Mouse (Mus musculus) hematopoietic stem cell, adult 5-6 weeks (primary cell): ENCODE data around the gene Pstpip1. TPM values are rescaled to one million over a fixed set of nuclear protein-coding genes. Genes with fewer than 3 reads are reported as not detected.
A peak's percentile ranks its signal among the peaks of the same experiment; 100 is the strongest.

ENCODE experiments used
- ATAC-seq, 2 experiments: fragments of 125-278 bp in 1 of 2; replicated peaks in 1 of 2; 2 replicates each; pipeline ENCODE4 v1.8.0; 2016 to 2017; ENCODE audit warnings: inconsistent platforms in 2 of 2, mild to moderate bottlenecking in 2 of 2, moderate number of reproducible peaks in 2 of 2, low read depth in 1 of 2, moderate TSS enrichment in 1 of 2; ENCODE audit not compliant: low FRiP score in 2 of 2, poor library complexity in 2 of 2, severe bottlenecking in 2 of 2, insufficient read depth in 1 of 2, low TSS enrichment in 1 of 2
- total RNA-seq: library from RNA; stranded (forward); fragments of 172-1452, 232-1000 nt; gene quantifications from 2 replicates; pipeline ENCODE4 v1.2.3, GENCODE M21; 2017

Pstpip1 gene
- total RNA-seq, 1 experiment from 2014 or later, result 109 TPM

DNA sequence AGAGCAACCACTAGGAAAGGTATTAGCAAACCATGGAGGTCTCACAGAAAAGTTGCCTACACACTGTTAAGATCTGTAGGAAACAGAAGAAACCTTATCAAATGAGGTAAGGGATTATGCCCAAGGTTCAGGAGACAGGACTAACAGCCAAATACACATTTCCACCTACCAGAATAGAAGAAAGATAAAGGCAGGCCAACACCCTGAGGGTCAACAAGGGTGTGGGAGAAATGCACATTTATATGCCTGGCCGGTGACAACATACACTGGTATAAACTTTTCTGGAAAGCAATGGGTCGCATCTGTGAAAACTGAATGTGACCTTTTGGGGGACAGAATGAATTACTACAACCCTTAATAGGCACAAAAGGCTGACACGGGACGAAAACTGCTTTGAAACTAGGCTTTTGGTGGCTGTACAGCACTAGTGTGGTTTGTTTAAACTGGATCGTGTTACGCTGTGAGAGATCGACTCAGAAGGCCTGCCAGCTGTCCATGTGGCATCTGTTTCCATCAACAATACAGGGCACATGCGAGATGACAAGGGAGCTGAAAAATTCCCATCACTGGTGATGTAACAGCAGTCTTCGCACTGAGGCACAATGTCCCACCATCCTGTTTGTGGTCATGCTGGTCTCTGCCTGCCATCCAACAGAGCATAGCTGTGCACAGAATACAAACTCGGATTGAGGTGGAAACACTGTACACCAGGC, 42.2 kb downstream of the Pstpip1 start:
- ATAC-seq, result no peak

DNA sequence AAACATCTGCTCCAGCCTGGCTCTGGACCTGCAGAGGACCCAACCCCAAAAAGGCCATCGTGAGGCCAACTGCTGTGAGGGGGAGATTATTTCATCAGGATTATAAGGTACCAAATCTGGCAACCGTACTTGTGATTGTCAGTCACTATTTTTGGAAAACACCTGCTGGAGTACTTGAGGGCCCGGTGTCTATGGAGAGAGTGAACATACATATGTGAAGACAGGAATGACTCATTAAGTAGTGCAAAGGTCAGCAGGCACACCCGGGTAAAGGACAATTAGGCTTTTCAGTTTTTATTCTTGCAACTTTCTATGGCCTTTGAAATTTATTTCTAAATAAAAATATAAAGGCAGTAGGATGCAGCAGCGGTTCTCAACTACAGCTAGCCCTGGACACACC, 44.2 kb downstream of the Pstpip1 start:
- ATAC-seq, result no peak

DNA sequence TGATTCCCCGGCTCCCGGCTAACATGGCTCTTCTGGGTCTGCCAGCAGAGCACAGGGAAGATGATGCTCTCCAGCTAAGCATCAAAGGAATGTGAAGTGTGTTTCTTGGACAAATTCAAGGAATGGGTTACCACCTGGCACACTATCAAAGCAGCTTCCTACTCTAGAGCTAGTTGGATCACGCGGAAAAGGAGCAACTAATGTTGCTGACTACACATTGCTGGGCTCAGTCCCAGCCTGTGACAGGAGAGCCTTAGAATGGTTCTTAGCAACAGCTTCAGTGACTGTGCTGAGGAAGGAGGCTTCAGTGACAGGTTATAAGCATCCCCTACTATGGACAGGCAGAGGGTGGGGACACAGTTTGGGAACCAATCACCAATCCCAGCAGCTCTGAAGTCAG, 44.9 kb downstream of the Pstpip1 start:
- ATAC-seq, result no peak

DNA sequence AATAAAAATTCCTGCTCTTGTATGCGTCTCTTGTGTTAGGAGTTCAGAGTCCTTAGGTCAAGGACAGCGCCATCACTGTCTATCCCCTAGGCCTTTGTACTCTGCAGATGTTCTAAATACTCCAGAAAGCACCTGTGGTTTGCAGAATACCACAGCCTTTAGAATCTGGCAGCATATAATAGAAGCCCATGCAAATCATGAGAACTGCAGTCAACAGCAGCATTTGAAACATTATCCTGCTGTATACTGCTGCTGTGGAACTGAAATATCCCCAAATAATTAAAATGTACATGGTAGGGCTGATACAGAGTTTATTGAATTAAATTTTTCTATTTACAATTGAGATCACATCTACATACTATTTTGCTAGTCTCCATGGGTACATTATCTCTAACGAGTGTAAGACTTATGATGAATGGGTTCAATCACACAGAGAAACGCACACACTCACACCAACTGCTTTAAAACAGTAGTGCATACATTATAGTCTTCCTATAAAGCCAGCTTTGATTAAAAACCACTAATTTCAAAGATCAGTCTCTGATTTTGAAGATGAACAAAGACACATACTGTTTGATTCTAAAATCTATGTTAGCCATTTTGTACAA, 45.9 kb downstream of the Pstpip1 start:
- ATAC-seq, result no peak

DNA sequence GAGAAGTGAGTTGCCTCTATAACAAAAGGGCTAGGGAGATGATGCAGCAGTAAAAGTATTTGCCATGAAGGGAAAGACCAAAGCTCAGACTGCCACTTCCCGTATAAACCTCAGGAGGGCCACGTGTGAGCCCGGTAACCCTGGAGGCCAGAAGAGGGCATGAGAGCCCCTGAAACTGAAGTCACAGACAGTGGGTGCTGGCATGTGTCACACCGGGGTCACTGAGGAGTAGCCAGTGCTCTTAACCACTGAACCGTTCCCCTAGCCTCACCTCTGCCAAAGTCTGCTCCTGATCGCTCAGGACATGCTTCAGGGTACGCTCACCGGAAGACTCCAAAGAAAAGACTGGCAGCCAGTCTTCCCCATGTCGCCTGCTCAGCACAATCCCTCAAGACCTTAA, 52.0 kb downstream of the Pstpip1 start:
- ATAC-seq, result 0 out of 4 replicates have a peak, but pooled peaks of 1 of the 2 experiments have one; percentile 25

GRCm38 (mm10) chr9:56144366-56145003, 54.7 kb downstream of the Pstpip1 start:
- no peak for ATAC-seq

- no peak for ATAC-seq
These were observed 56.7 kb downstream of the Pstpip1 start for GRCm38 (mm10) chr9:56146326-56146923.

GRCm38 (mm10) chr9:56151745-56152481, 62.2 kb downstream of the Pstpip1 start:
- no peak for ATAC-seq

- ATAC-seq, result peak in 1 of 2 experiments; percentile 12; a peak in 1 of 4 replicates
These were observed 62.8 kb downstream of the Pstpip1 start for GRCm38 (mm10) chr9:56152482-56153007.

DNA sequence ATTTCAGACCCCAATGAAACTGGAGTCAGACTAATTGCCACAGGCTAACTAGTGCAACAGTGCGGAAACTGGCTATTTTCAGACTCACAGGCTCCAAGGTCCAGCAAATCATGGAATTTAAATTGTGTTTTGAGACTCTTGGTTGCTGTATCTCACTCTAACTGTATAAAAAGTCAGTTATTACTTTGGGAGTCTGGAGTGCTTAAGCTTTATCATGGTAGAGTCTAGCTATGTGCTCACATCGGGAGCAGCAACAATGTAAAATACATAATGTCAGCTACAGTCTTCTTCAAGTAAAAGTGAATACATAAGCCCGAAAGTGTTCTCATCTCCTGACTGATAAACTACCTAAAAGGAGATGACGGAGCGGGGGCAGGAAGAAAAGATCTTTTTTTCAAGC, 64.8 kb downstream of the Pstpip1 start:
- ATAC-seq, result no peak

DNA sequence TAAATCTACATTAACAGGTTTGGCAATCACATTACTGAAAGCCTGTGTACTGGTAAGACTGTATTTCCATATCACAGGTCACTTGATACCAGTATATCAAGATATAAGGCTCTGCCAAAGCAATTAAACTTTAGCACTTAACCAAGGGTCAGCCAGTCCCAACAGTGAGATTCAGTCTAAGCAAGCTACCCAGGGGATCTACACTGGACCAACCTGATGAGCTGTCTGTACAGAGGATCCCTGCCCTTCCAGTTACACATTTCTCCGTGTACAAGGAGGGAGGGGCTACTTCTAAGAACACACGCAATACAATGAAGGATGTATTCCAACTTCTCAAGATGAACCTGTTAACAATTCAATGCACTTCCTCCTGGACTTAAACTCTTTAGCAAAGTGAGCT, 68.3 kb downstream of the Pstpip1 start:
- ATAC-seq, result no peak

DNA sequence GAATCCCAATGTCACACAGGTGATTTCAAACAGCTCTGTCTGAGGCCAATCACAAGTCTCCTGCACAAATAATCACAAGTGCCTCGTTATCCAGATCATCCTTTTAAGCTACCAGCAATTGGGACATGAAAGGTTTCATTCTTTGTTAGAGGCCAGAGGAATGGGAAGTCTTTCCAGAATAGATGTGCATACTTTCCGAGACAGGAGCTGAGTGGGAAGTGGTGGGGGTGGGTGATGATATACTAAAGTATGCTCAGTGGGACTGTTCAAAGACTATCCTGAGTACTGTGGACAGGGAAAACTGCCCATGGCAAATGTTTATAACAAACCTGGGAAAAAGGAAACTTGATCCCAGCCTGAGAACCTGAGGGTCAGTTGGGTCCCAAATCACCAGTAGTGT, 69.7 kb downstream of the Pstpip1 start:
- no peak for ATAC-seq

- ATAC-seq, result peak; percentile 92 to 93
These were observed 70.8 kb downstream of the Pstpip1 start for GRCm38 (mm10) chr9:56160341-56161141.

- ATAC-seq, result no peak
These were observed 75.6 kb downstream of the Pstpip1 start, which contains the start of gene Tspan3 for GRCm38 (mm10) chr9:56165377-56165776. Gene Tspan3, minus strand, starts transcription at chr9:56165477.

DNA sequence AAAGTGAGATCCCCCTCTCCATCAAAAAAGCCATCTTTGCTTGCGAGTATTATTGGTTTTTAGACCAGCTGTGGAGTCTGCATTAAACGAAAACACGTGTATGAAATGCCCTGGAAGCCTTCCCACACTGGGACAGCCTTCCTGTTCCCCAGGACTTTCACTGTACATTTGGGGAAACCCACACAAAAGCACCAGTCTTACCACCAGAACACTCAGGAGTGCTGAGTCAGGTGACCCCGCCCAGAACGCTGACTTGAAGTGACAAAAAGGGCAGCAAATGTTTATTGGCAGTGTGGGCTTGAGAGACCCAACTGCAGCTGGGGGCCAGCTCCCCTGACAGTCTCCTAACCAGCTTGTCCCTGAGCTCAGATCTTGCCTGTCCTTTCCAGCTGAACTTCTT, 76.4 kb downstream of the Pstpip1 start:
- peak; percentile 71 to 80; a peak in 3 of 4 replicates for ATAC-seq

GRCm38 (mm10) chr9:56167690-56168089, 77.9 kb downstream of the Pstpip1 start:
- no peak for ATAC-seq
